Mouse (Mus musculus) cerebellum, adult 11 months (tissue): ENCODE results near the gene 1700016K19Rik.
"Not testable (repeated sequence)": the region's sequence is repeated elsewhere in the genome, so short reads cannot be mapped to it uniquely, and the experiment has no call there.

ENCODE experiments used
- DNase-seq: peaks from one replicate; pipeline ENCODE4 v3.0.0; 2022

The 1700016K19Rik gene

GRCm38 (mm10) chr11:75990965-75991835, 8.5 kb upstream of the 1700016K19Rik start:
- DNase-seq, result no peak

- no peak for DNase-seq
Observed at GRCm38 (mm10) chr11:75991911-75992310, 7.8 kb upstream of the 1700016K19Rik start.

- no peak for DNase-seq
Observed at GRCm38 (mm10) chr11:75992481-75992880, 7.2 kb upstream of the 1700016K19Rik start.

- no peak for DNase-seq
Observed at GRCm38 (mm10) chr11:75994357-75994756, 5.4 kb upstream of the 1700016K19Rik start.

- no peak for DNase-seq
Observed at GRCm38 (mm10) chr11:76000701-76001100, 989 bp downstream of the 1700016K19Rik start.

GRCm38 (mm10) chr11:76001237-76001878, 1.6 kb downstream of the 1700016K19Rik start:
- DNase-seq, result no peak

- DNase-seq, result not testable (repeated sequence)
Observed at GRCm38 (mm10) chr11:76004276-76004675, 4.6 kb downstream of the 1700016K19Rik start.

GRCm38 (mm10) chr11:76008162-76008561, 8.4 kb downstream of the 1700016K19Rik start:
- no peak for DNase-seq

GRCm38 (mm10) chr11:76009101-76009500, 9.4 kb downstream of the 1700016K19Rik start:
- no peak for DNase-seq

- no peak for DNase-seq
Observed at GRCm38 (mm10) chr11:76010838-76011624, 11.3 kb downstream of the 1700016K19Rik start.

GRCm38 (mm10) chr11:76015251-76015650, 15.5 kb downstream of the 1700016K19Rik start:
- no peak for DNase-seq

- no peak for DNase-seq
Observed at GRCm38 (mm10) chr11:76015814-76016213, 16.1 kb downstream of the 1700016K19Rik start.

GRCm38 (mm10) chr11:76019879-76020278, 20.2 kb downstream of the 1700016K19Rik start:
- no peak for DNase-seq

- no peak for DNase-seq
Observed at GRCm38 (mm10) chr11:76020916-76021315, 21.2 kb downstream of the 1700016K19Rik start.

GRCm38 (mm10) chr11:76025080-76025583, 25.4 kb downstream of the 1700016K19Rik start:
- no peak for DNase-seq

GRCm38 (mm10) chr11:76026527-76027138, 26.9 kb downstream of the 1700016K19Rik start:
- no peak for DNase-seq

GRCm38 (mm10) chr11:76027139-76028071, 27.7 kb downstream of the 1700016K19Rik start, which contains the start of gene Rflnb:
Gene Rflnb, minus strand, starts transcription at chr11:76027782.
- peak; percentile 83 for DNase-seq

GRCm38 (mm10) chr11:76028072-76028465, 28.4 kb downstream of the 1700016K19Rik start:
- DNase-seq, result no peak

- DNase-seq, result no peak
Observed at GRCm38 (mm10) chr11:76033359-76033758, 33.6 kb downstream of the 1700016K19Rik start.

GRCm38 (mm10) chr11:76033836-76034235, 34.1 kb downstream of the 1700016K19Rik start:
- no peak for DNase-seq

GRCm38 (mm10) chr11:76035182-76035581, 35.5 kb downstream of the 1700016K19Rik start:
- peak; percentile 56 for DNase-seq
